Mouse (Mus musculus): ENCODE data around the gene Hyal3. TPM values are rescaled to one million over a fixed set of nuclear protein-coding genes. Genes with fewer than 3 reads are reported as not detected.

Gene Hyal3
- total and polyA plus RNA-seq, 2 experiments from 2014 or later, result 1.8 to 4.3 TPM

- Histone ChIP-seq H3K4me2 (ENCODE audit: low read depth, low read length, poor library complexity, severe bottlenecking) (no peak overlapping the region), H3K4me1 (ENCODE audit: insufficient read depth, low read length) (peaks cover 7% of the 10 kb centered on the region; the same call in 1 of the 2 replicates), H3K27ac (ENCODE audit: low read depth, low read length) (no peak overlapping the region), H3K27me3 (ENCODE audit: insufficient read depth, low read length) (no peaks in the 10 kb centered on the region), H3K36me3 (ENCODE audit: insufficient read depth, low read length) (peaks cover 33% of the 10 kb centered on the region), H3K4me3 (ENCODE audit: low read depth, low read length) (no peak overlapping the region), H3K9ac (replicated peaks; ENCODE audit: low read length, poor library complexity, severe bottlenecking) (no peak overlapping the region), H3K9me3 (ENCODE audit: low read length) (no peaks in the 10 kb centered on the region)
- WGBS, result 71% methylated on average over 11 of the region's 11 CpGs
- TF ChIP-seq CTCF (IDR thresholded peaks at IDR 0.05), result no peak
- peak; percentile 64 for DNase-seq (ENCODE audit: low spot score)
- no peak for ATAC-seq (ENCODE audit: low FRiP score)
Measured at GRCm38 (mm10) chr9:107593101-107593976, 12.7 kb downstream of the Hyal3 start.

GRCm38 (mm10) chr9:107594281-107595062 is 13.9 kb downstream of the Hyal3 start:
- H3K36me3 ChIP-seq (ENCODE audit: insufficient read depth, low read length), result peaks cover 33% of the 10 kb centered on the region
- no peaks in the 10 kb centered on the region for H3K27me3 ChIP-seq (ENCODE audit: insufficient read depth, low read length)
- WGBS, result 76% methylated on average over 8 of the region's 8 CpGs
- no peak overlapping the region for H3K4me2 ChIP-seq (ENCODE audit: low read depth, low read length, poor library complexity, severe bottlenecking)
- DNase-seq (ENCODE audit: low spot score), result no peak
- H3K27ac ChIP-seq (ENCODE audit: low read depth, low read length), result no peak overlapping the region
- H3K9ac ChIP-seq (replicated peaks; ENCODE audit: low read length, poor library complexity, severe bottlenecking), result no peak overlapping the region
- no peaks in the 10 kb centered on the region for H3K4me1 ChIP-seq (ENCODE audit: insufficient read depth, low read length)
- no peak for TF ChIP-seq CTCF (IDR thresholded peaks at IDR 0.05)
- no peak for ATAC-seq (ENCODE audit: low FRiP score)
- H3K4me3 ChIP-seq (ENCODE audit: low read depth, low read length), result no peak overlapping the region
- H3K9me3 ChIP-seq (ENCODE audit: low read length), result no peaks in the 10 kb centered on the region

DNA sequence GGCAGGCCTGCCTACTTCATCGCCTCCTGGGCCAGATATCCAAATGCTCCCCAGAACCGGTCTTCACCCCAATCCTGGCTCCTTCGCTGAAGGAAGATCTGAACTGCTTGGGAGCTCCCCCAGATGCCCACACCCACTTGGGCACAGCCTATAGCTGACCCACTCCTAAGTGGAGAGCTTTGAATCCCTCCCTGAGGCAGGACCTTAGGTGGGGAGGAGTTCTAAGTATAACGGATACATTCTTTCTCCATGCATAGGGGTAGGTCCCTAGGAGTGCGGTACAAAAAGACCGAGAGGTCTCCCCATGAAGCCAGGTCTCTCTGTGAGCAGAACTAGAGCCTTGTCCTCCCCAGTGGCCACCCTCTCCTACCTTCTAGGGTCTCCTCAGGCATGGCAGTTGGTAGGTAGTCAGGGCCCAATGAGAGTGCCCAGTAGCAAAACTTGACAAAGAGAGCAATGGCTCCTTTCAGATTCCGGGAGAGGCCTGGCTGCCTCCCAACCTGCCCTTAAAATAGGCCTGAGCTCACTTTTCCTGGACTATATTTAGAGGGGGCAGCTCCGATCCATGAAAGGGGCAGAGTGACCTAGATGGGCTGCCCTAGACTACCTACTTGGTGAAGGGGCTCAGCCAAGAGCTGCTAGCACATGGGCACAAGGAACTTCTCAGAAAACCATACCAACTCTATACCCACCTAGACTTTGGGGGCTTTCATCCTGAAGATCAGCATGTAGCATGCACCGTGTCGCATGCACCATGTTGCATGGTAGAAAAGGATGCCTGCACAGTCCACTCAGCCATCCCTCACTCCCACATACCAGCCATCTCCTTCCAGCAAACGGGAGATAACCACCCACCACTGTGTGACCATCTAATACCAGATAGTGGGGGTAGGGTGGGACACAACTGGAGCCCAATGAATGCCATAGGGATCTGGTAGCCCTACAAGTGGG is 16.3 kb downstream of the Hyal3 start:
- peaks cover 13% of the 10 kb centered on the region for H3K36me3 ChIP-seq (ENCODE audit: insufficient read depth, low read length)
- no peak overlapping the region for H3K4me2 ChIP-seq (ENCODE audit: low read depth, low read length, poor library complexity, severe bottlenecking)
- 91% methylated on average over 11 of the region's 11 CpGs for WGBS
- H3K27ac ChIP-seq (ENCODE audit: low read depth, low read length), result peak overlapping the region; percentile 18; the same call in 1 of the 2 replicates
- H3K27me3 ChIP-seq (ENCODE audit: insufficient read depth, low read length), result no peaks in the 10 kb centered on the region
- TF ChIP-seq CTCF (IDR thresholded peaks at IDR 0.05), result no peak
- DNase-seq (ENCODE audit: low spot score) (no peak), ATAC-seq (ENCODE audit: low FRiP score) (no peak)
- H3K4me3 ChIP-seq (ENCODE audit: low read depth, low read length), result no peak overlapping the region
- no peak overlapping the region for H3K9ac ChIP-seq (replicated peaks; ENCODE audit: low read length, poor library complexity, severe bottlenecking)
- no peaks in the 10 kb centered on the region for H3K4me1 ChIP-seq (ENCODE audit: insufficient read depth, low read length)
- H3K9me3 ChIP-seq (ENCODE audit: low read length), result no peaks in the 10 kb centered on the region

DNA sequence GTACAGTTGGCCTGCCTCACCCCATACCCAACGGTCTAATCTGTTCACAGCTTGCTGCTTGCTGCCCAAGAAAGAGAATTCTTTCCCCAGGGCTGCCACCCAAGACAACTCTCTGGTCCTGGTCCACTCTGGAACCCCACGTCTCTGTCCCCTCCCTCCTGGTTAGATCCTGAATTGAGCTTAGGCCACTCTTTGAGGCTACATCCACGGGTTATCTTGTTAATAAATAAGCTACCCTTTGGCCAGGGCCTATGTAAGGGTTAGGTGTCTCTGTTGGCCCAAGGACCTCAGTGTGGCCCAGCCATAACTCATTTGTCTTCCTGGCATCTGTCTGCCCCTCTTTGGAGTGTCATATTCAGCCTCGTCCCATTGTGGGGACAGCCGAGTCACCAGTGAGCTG is 17.8 kb downstream of the Hyal3 start:
- ATAC-seq (ENCODE audit: low FRiP score) (no peak), DNase-seq (ENCODE audit: low spot score) (no peak)
- Histone ChIP-seq H3K4me3 (ENCODE audit: low read depth, low read length) (no peak overlapping the region), H3K4me2 (ENCODE audit: low read depth, low read length, poor library complexity, severe bottlenecking) (no peak overlapping the region), H3K9me3 (ENCODE audit: low read length) (no peaks in the 10 kb centered on the region), H3K27ac (ENCODE audit: low read depth, low read length) (no peak overlapping the region), H3K9ac (replicated peaks; ENCODE audit: low read length, poor library complexity, severe bottlenecking) (no peak overlapping the region), H3K4me1 (ENCODE audit: insufficient read depth, low read length) (no peaks in the 10 kb centered on the region), H3K36me3 (ENCODE audit: insufficient read depth, low read length) (peaks cover 7% of the 10 kb centered on the region; the same call in 1 of the 2 replicates), H3K27me3 (ENCODE audit: insufficient read depth, low read length) (no peaks in the 10 kb centered on the region)
- WGBS, result 86% methylated on average over 5 of the region's 5 CpGs
- TF ChIP-seq CTCF (IDR thresholded peaks at IDR 0.05), result no peak

DNA sequence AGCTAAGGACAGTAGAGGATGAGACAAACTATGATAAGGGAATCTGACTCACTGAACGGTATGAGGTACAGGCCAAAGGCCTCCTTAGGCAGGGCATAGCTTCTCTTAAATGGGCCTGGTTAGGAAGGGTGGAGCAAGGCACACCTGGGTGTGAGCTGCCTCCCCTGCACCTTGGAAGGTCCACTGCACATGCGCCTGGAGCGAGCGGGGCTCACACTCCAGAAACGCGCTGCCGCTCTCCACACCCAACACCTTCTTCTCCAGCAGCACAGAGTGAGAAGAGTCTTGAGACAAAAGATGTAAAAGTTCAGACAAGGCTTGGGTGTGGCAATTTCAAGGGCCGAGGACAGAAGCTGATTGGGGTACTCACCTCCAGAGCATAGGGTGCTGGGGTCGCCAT is 18.8 kb downstream of the Hyal3 start:
- no peaks in the 10 kb centered on the region for H3K27me3 ChIP-seq (ENCODE audit: insufficient read depth, low read length)
- no peak overlapping the region for H3K27ac ChIP-seq (ENCODE audit: low read depth, low read length)
- 93% methylated on average over 9 of the region's 9 CpGs for WGBS
- no peaks in the 10 kb centered on the region for H3K36me3 ChIP-seq (ENCODE audit: insufficient read depth, low read length)
- H3K9ac ChIP-seq (replicated peaks; ENCODE audit: low read length, poor library complexity, severe bottlenecking), result no peak overlapping the region
- no peak overlapping the region for H3K4me2 ChIP-seq (ENCODE audit: low read depth, low read length, poor library complexity, severe bottlenecking)
- ATAC-seq (ENCODE audit: low FRiP score) (no peak), DNase-seq (ENCODE audit: low spot score) (no peak)
- TF ChIP-seq CTCF (IDR thresholded peaks at IDR 0.05), result no peak
- no peaks in the 10 kb centered on the region for H3K9me3 ChIP-seq (ENCODE audit: low read length)
- H3K4me3 ChIP-seq (ENCODE audit: low read depth, low read length), result no peak overlapping the region
- H3K4me1 ChIP-seq (ENCODE audit: insufficient read depth, low read length), result no peaks in the 10 kb centered on the region

Measured in midbrain, postnatal 0 days (tissue).